Mouse (Mus musculus) myocyte (in vitro differentiated cells): ENCODE results near the gene Tcp11. TPM values are rescaled to one million over a fixed set of nuclear protein-coding genes. Genes with fewer than 3 reads are reported as not detected.

Source experiments
- H3K27me3 ChIP-seq: one replicate; pipeline ENCODE4 v1.6.1; 2011; ENCODE audit not compliant: control insufficient read depth, insufficient read depth, insufficient read length
- H3K36me3 ChIP-seq: one replicate; pipeline ENCODE4 v1.6.1; 2011; ENCODE audit not compliant: control insufficient read depth, insufficient read depth
- H3K4me2 ChIP-seq: one replicate; pipeline ENCODE4 v1.6.1; 2011; ENCODE audit warnings: low read depth, control low read depth
- H3K4me3 ChIP-seq: one replicate; pipeline ENCODE4 v1.5.1; 2011; ENCODE audit warnings: mild to moderate bottlenecking, control low read depth, moderate library complexity
- H3K79me2 ChIP-seq: one replicate; pipeline ENCODE4 v1.6.1; 2011; ENCODE audit not compliant: control insufficient read depth, insufficient read depth
- H3ac ChIP-seq: one replicate; pipeline ENCODE4 v1.6.1; 2011; ENCODE audit not compliant: control insufficient read depth, insufficient read length
- CEBPB ChIP-seq: IDR thresholded peaks from 2 replicates; pipeline ENCODE4 v1.6.1; 2011; ENCODE audit warnings: mild to moderate bottlenecking, moderate library complexity; ENCODE audit not compliant: poor library complexity, insufficient read depth, severe bottlenecking
- E2F4 ChIP-seq: IDR thresholded peaks from one replicate; pipeline ENCODE4 v1.6.1; 2011; ENCODE audit warnings: mild to moderate bottlenecking, control low read depth, moderate library complexity; ENCODE audit not compliant: insufficient read depth
- MAX ChIP-seq: IDR thresholded peaks from one replicate; pipeline ENCODE4 v1.6.1; 2011; ENCODE audit warnings: low read depth, mild to moderate bottlenecking, control low read depth
- MYOD1 ChIP-seq, 3 experiments: IDR thresholded peaks; one replicate each; pipeline ENCODE4 v1.6.1; 2011; ENCODE audit warnings: control low read depth in 2 of 3, low read depth in 2 of 3, mild to moderate bottlenecking in 2 of 3, moderate library complexity in 1 of 3; ENCODE audit not compliant: insufficient read length in 2 of 3, control insufficient read depth in 1 of 3
- MYOG ChIP-seq, 3 experiments: IDR thresholded peaks; one replicate each; pipeline ENCODE4 v1.6.1; 2011; ENCODE audit warnings: control low read depth in 2 of 3, low read depth in 2 of 3, mild to moderate bottlenecking in 2 of 3; ENCODE audit not compliant: insufficient read length in 2 of 3, control insufficient read depth in 1 of 3, insufficient read depth in 1 of 3
- POLR2A ChIP-seq: IDR thresholded peaks from one replicate; pipeline ENCODE4 v1.6.1; 2011; ENCODE audit warnings: low read depth, mild to moderate bottlenecking, control low read depth, moderate library complexity; ENCODE audit not compliant: insufficient read length
- POLR2AphosphoS2 ChIP-seq: IDR thresholded peaks from one replicate; pipeline ENCODE4 v1.6.1; 2011; ENCODE audit warnings: low read depth, control low read depth; ENCODE audit not compliant: insufficient read length
- REST ChIP-seq: IDR thresholded peaks from one replicate; pipeline ENCODE4 v1.6.1; 2011; ENCODE audit warnings: mild to moderate bottlenecking, control low read depth, moderate library complexity; ENCODE audit not compliant: insufficient read depth, insufficient read length
- SRF ChIP-seq: IDR thresholded peaks from one replicate; pipeline ENCODE4 v1.6.1; 2011; ENCODE audit warnings: low read depth; ENCODE audit not compliant: control insufficient read depth, insufficient read length
- TCF12 ChIP-seq: IDR thresholded peaks from one replicate; pipeline ENCODE4 v1.6.1; 2011; ENCODE audit warnings: mild to moderate bottlenecking, control low read depth; ENCODE audit not compliant: poor library complexity, insufficient read depth, severe bottlenecking
- TCF3 ChIP-seq: IDR thresholded peaks from one replicate; pipeline ENCODE4 v1.6.1; 2011; ENCODE audit warnings: low read depth, control low read depth; ENCODE audit not compliant: insufficient read length
- USF1 ChIP-seq: IDR thresholded peaks from one replicate; pipeline ENCODE4 v1.6.1; 2011; ENCODE audit warnings: low read depth, mild to moderate bottlenecking, control low read depth, moderate library complexity
- polyA plus RNA-seq: library from polyadenylated mRNA; unstranded; fragments of >200 nt; fragmentation: generic; extraction: Trizol; gene quantifications from one replicate; pipeline ENCODE4 v1.2.1, GENCODE M21; 2012; ENCODE audit warnings: missing spikeins

Gene Tcp11
- polyA plus RNA-seq, 1 experiment = not detected

DNA sequence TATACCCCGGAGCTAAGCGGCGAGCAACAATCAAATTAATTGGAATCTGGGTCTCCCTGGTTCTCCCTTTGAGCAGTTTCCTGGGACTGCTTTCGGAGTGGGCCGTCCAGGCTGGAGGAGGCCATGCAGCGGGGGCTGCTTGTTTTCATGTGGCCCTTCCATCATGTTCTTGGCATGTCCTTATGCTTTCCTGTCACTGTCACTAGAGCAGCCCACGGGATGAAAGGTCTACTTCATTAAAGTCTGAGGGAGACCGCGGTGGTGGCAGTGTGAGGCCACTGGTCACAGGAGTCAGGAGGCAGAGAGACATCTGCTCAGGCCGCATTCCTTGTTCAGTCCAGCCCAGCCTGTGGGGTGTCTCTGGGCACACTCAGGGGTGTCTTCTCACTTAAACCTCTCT lies 48.2 kb downstream of the Tcp11 start:
- TF ChIP-seq POLR2A (no peak), MAX (no peak), REST (no peak), POLR2AphosphoS2 (no peak), USF1 (no peak), MYOG (IDR thresholded peaks at IDR 0.05; ENCODE audit: control insufficient read depth in 1 of 3, insufficient read depth in 1 of 3, insufficient read length in 2 of 3, low read depth in 2 of 3) (no peak), TCF12 (no peak), MYOD1 (IDR thresholded peaks at IDR 0.05; ENCODE audit: control insufficient read depth in 1 of 3, insufficient read length in 2 of 3, low read depth in 2 of 3) (no peak), SRF (no peak), E2F4 (no peak), TCF3 (no peak), CEBPB (no peak)
- Histone ChIP-seq H3K4me2 (no peak overlapping the region), H3ac (no peak overlapping the region), H3K4me3 (no peak overlapping the region), H3K27me3 (no peaks in the 10 kb centered on the region), H3K79me2 (no peaks in the 10 kb centered on the region), H3K36me3 (no peaks in the 10 kb centered on the region)

DNA sequence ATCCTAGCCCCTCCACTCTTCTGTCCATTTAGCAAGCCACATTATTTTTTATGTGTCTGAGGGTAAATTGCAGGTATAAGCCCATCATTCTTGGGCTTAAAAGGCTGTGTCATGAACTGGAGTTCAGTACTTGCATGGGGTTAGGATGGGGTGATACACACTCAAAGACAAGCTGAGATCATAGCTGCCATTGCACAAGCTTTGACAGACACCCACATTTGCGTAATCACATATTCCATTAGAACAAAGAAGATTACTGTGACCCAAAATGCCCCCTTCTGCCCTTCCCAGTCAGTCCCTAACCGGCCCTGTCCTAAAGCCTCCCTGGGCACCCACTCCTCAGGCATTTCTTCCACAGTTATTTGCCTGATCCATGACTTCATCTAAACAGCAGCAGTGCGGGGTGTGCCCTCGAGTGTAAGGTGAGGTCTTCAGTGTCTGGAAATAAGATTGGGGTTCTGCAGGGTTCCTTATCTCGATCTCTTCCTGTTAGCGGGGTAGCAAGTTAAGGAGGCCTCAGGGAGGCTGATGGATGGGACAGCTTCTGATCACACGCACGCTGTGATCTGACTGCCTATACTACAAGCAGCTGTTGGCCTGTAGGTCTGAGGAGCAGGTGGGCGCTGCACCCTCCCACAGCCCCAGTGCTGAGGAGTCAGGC lies 49.0 kb downstream of the Tcp11 start:
- Histone ChIP-seq H3K4me2 (no peak overlapping the region), H3K27me3 (no peaks in the 10 kb centered on the region), H3K36me3 (no peaks in the 10 kb centered on the region), H3ac (no peak overlapping the region), H3K4me3 (no peak overlapping the region), H3K79me2 (no peaks in the 10 kb centered on the region)
- no peak for TF ChIP-seq MAX
- no peak for TF ChIP-seq MYOG (IDR thresholded peaks at IDR 0.05; ENCODE audit: control insufficient read depth in 1 of 3, insufficient read depth in 1 of 3, insufficient read length in 2 of 3, low read depth in 2 of 3)
- TF ChIP-seq POLR2AphosphoS2 = no peak
- no peak for TF ChIP-seq REST
- no peak for TF ChIP-seq CEBPB
- no peak for TF ChIP-seq MYOD1 (IDR thresholded peaks at IDR 0.05; ENCODE audit: control insufficient read depth in 1 of 3, insufficient read length in 2 of 3, low read depth in 2 of 3)
- TF ChIP-seq POLR2A = no peak
- no peak for TF ChIP-seq E2F4
- TF ChIP-seq SRF = no peak
- no peak for TF ChIP-seq TCF12
- TF ChIP-seq TCF3 = no peak
- no peak for TF ChIP-seq USF1

DNA sequence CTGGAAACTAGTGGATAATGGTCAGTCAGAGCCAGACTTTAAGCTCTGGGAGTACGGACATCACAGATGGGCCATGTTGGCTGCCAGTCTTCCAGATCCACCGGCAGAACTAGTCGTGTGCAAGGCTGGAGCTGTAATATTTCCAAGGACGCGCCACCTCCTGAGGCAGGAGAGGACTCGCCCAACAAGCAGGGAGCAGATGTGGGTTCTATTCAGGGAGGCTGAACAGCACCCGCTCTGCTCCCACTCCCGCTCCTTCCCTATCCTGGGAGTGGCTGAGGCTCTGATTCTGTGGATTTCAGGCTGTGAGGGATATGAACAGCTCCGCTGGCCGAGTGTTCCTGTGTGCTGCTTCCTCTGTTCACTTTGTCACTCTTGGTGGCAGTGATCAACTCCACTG lies 50.0 kb downstream of the Tcp11 start:
- TF ChIP-seq SRF = no peak
- no peak for TF ChIP-seq USF1
- no peak for TF ChIP-seq CEBPB
- TF ChIP-seq TCF12 = no peak
- TF ChIP-seq TCF3 = no peak
- TF ChIP-seq POLR2AphosphoS2 = no peak
- TF ChIP-seq REST = no peak
- no peak for TF ChIP-seq MYOD1 (IDR thresholded peaks at IDR 0.05; ENCODE audit: control insufficient read depth in 1 of 3, insufficient read length in 2 of 3, low read depth in 2 of 3)
- no peak for TF ChIP-seq E2F4
- no peaks in the 10 kb centered on the region for H3K36me3 ChIP-seq
- no peaks in the 10 kb centered on the region for H3K79me2 ChIP-seq
- H3K27me3 ChIP-seq = no peaks in the 10 kb centered on the region
- no peak overlapping the region for H3K4me2 ChIP-seq
- H3K4me3 ChIP-seq = no peak overlapping the region
- no peak overlapping the region for H3ac ChIP-seq

DNA sequence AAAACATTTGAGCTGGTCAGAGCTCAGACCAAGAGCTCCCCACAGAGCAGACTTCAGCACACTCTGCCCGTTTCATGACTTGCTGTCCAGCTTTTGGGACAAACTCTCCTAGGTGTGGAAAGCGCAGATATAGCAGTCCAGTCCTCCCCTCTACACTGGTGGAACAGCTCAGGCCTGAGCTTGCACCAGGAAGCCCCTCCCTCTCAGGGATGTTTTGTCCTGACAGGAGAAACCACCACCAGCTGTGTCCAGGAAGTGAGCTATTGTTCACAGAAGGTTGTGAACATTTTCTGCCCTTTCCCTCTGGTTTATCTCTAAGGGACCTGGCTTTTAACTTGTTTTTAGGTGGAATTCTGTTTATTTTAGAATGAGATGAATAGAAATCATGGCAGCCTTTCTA lies 51.1 kb downstream of the Tcp11 start:
- Histone ChIP-seq H3K4me2 (no peak overlapping the region), H3K27me3 (no peaks in the 10 kb centered on the region), H3K4me3 (no peak overlapping the region), H3K79me2 (no peaks in the 10 kb centered on the region), H3ac (no peak overlapping the region), H3K36me3 (no peaks in the 10 kb centered on the region)
- no peak for TF ChIP-seq MYOG (IDR thresholded peaks at IDR 0.05; ENCODE audit: control insufficient read depth in 1 of 3, insufficient read depth in 1 of 3, insufficient read length in 2 of 3, low read depth in 2 of 3)
- no peak for TF ChIP-seq E2F4
- no peak for TF ChIP-seq TCF3
- TF ChIP-seq POLR2AphosphoS2 = no peak
- no peak for TF ChIP-seq MYOD1 (IDR thresholded peaks at IDR 0.05; ENCODE audit: control insufficient read depth in 1 of 3, insufficient read length in 2 of 3, low read depth in 2 of 3)
- no peak for TF ChIP-seq POLR2A
- no peak for TF ChIP-seq SRF
- no peak for TF ChIP-seq REST
- no peak for TF ChIP-seq USF1
- TF ChIP-seq TCF12 = no peak
- no peak for TF ChIP-seq MAX
- TF ChIP-seq CEBPB = no peak

DNA sequence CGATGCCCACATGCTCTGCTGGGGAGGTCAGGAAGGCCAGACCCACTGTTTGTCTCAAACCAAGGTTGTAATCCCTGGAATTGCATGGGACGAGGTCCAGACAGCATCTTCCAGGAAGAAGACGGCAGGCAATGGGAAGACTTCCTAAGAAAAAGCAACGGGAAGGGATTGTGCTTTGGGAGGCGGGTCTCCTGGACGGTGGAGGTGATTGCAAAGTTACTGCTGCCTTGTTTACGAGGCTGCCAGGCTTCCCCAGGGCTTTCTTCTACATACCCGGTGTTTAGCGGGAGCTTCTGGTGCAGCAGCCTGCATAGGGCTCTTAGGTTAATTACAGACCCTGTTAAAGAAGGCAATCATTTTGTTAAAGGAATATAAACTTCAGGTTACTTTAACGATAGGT lies 52.2 kb downstream of the Tcp11 start:
- no peak for TF ChIP-seq CEBPB
- no peak for TF ChIP-seq MAX
- TF ChIP-seq POLR2AphosphoS2 = no peak
- TF ChIP-seq TCF12 = no peak
- TF ChIP-seq E2F4 = no peak
- no peak for TF ChIP-seq SRF
- TF ChIP-seq MYOD1 (IDR thresholded peaks at IDR 0.05; ENCODE audit: control insufficient read depth in 1 of 3, insufficient read length in 2 of 3, low read depth in 2 of 3) = no peak
- no peak for TF ChIP-seq POLR2A
- TF ChIP-seq TCF3 = no peak
- TF ChIP-seq REST = no peak
- TF ChIP-seq MYOG (IDR thresholded peaks at IDR 0.05; ENCODE audit: control insufficient read depth in 1 of 3, insufficient read depth in 1 of 3, insufficient read length in 2 of 3, low read depth in 2 of 3) = no peak
- TF ChIP-seq USF1 = no peak
- H3K36me3 ChIP-seq = no peaks in the 10 kb centered on the region
- H3K4me3 ChIP-seq = no peak overlapping the region
- H3ac ChIP-seq = no peak overlapping the region
- no peaks in the 10 kb centered on the region for H3K27me3 ChIP-seq
- no peak overlapping the region for H3K4me2 ChIP-seq
- H3K79me2 ChIP-seq = no peaks in the 10 kb centered on the region
